Mouse (Mus musculus) liver, embryonic 15.5 days (tissue): ENCODE data around the gene Atp5g1. TPM values are rescaled to one million over a fixed set of nuclear protein-coding genes. Genes with fewer than 3 reads are reported as not detected.
A peak's percentile ranks its signal among the peaks of the same experiment; 100 is the strongest.
"Not testable (repeated sequence)": the region's sequence is repeated elsewhere in the genome, so short reads cannot be mapped to it uniquely, and the experiment has no call there.

ENCODE experiments used
- ATAC-seq: fragments of 200-750 bp; cut with Nextera tagmentation; 2 replicates; pipeline ENCODE4 v1.8.0; 2017; ENCODE audit warnings: moderate number of reproducible peaks, mild to moderate bottlenecking, moderate library complexity; ENCODE audit not compliant: insufficient read depth
- H3K27ac ChIP-seq: fragments of 300-500 bp; sonication (generic); replicated peaks from 2 replicates; pipeline ENCODE4 v1.5.1; 2015; ENCODE audit warnings: mild to moderate bottlenecking, inconsistent platforms
- H3K27me3 ChIP-seq: fragments of 300-500 bp; sonication (generic); 2 replicates; pipeline ENCODE4 v1.6.1; 2015; ENCODE audit warnings: mild to moderate bottlenecking, inconsistent platforms
- H3K36me3 ChIP-seq: fragments of 300-500 bp; sonication (generic); replicated peaks from 2 replicates; pipeline ENCODE4 v1.6.1; 2015; ENCODE audit warnings: moderate library complexity, mild to moderate bottlenecking, inconsistent platforms
- H3K4me1 ChIP-seq: fragments of 300-500 bp; sonication (generic); replicated peaks from 2 replicates; pipeline ENCODE4 v1.6.1; 2015; ENCODE audit warnings: inconsistent platforms
- H3K4me2 ChIP-seq: fragments of 300-500 bp; sonication (generic); 2 replicates; pipeline ENCODE4 v1.6.1; 2015; ENCODE audit warnings: moderate library complexity, mild to moderate bottlenecking, inconsistent platforms
- H3K4me3 ChIP-seq: fragments of 300-500 bp; sonication (generic); replicated peaks from 2 replicates; pipeline ENCODE4 v1.5.1; 2015; ENCODE audit warnings: mild to moderate bottlenecking, inconsistent platforms
- H3K9ac ChIP-seq: fragments of 300-500 bp; sonication (generic); 2 replicates; pipeline ENCODE4 v1.6.1; 2015; ENCODE audit warnings: moderate library complexity, mild to moderate bottlenecking, inconsistent platforms
- H3K9me3 ChIP-seq: fragments of 300-500 bp; sonication (generic); replicated peaks from 2 replicates; pipeline ENCODE4 v1.6.1; 2016; ENCODE audit warnings: inconsistent platforms
- WGBS: fragments of 180-500 bp; shearing (Covaris S2); methylation state at CpG from one replicate; pipeline ENCODE4 v1.1.7; 2015; ENCODE audit warnings: mixed read lengths; ENCODE audit not compliant: insufficient replicate concordance; 5-methylcytosine and 5-hydroxymethylcytosine counted together
- polyA plus RNA-seq: library from polyadenylated mRNA; unstranded; fragments of >200 nt; fragmentation: Nextera tagmentation; extraction: Ambion mirVana; gene quantifications from 2 replicates; pipeline ENCODE4 v1.2.1, GENCODE M21; 2015

Gene Atp5g1
- 466 and 500 TPM in 2 replicates for polyA plus RNA-seq

GRCm38 (mm10) chr11:96075509-96076220 lies at the start of gene Atp5g1:
Gene Atp5g1 (minus strand): TSS chr11:96075670.
- Histone ChIP-seq H3K27ac (peak within 1 kb of the TSS; percentile 80), H3K4me2 (peak within 1 kb of the TSS; percentile 95), H3K4me1 (peaks cover 42% of the 10 kb centered on the region), H3K27me3 (no peaks in the 10 kb centered on the region), H3K4me3 (peak within 1 kb of the TSS; percentile 79), H3K36me3 (peaks cover 25% of the 10 kb centered on the region), H3K9me3 (no peaks in the 10 kb centered on the region), H3K9ac (peak within 1 kb of the TSS; percentile 70)
- WGBS = 0% methylated on average over 37 of the region's 37 CpGs
- ATAC-seq = peak; percentile 91

GRCm38 (mm10) chr11:96124052-96124914 lies 48.8 kb upstream of the Atp5g1 start:
- H3K9ac ChIP-seq = no peak overlapping the region
- no peak for ATAC-seq
- H3K9me3 ChIP-seq = no peaks in the 10 kb centered on the region
- 3% methylated on average over 45 of the region's 45 CpGs for WGBS
- peaks cover 5% of the 10 kb centered on the region; the same call in 1 of the 2 replicates for H3K4me1 ChIP-seq
- no peaks in the 10 kb centered on the region for H3K36me3 ChIP-seq
- peak overlapping the region; percentile 25; the same call in 1 of the 2 replicates for H3K4me3 ChIP-seq
- peaks cover 59% of the 10 kb centered on the region for H3K27me3 ChIP-seq
- peak overlapping the region; percentile 58 for H3K4me2 ChIP-seq
- no peak overlapping the region for H3K27ac ChIP-seq

GRCm38 (mm10) chr11:96122806-96123205 lies 47.3 kb upstream of the Atp5g1 start:
- 44% methylated on average over 3 of the region's 4 CpGs for WGBS
- not testable (repeated sequence) for H3K4me2 ChIP-seq, H3K9me3 ChIP-seq, ATAC-seq, H3K9ac ChIP-seq, H3K4me1 ChIP-seq, H3K36me3 ChIP-seq, H3K27ac ChIP-seq, H3K4me3 ChIP-seq
- peaks cover 59% of the 10 kb centered on the region for H3K27me3 ChIP-seq

GRCm38 (mm10) chr11:96119401-96119800 lies 43.9 kb upstream of the Atp5g1 start:
- Histone ChIP-seq H3K4me2 (no peak overlapping the region), H3K27ac (no peak overlapping the region), H3K4me3 (no peak overlapping the region), H3K4me1 (peaks cover 3% of the 10 kb centered on the region; the same call in 1 of the 2 replicates), H3K27me3 (peaks cover 42% of the 10 kb centered on the region), H3K9me3 (no peaks in the 10 kb centered on the region), H3K9ac (no peak overlapping the region), H3K36me3 (no peaks in the 10 kb centered on the region)
- ATAC-seq = no peak
- WGBS = 49% methylated on average over 3 of the region's 3 CpGs

DNA sequence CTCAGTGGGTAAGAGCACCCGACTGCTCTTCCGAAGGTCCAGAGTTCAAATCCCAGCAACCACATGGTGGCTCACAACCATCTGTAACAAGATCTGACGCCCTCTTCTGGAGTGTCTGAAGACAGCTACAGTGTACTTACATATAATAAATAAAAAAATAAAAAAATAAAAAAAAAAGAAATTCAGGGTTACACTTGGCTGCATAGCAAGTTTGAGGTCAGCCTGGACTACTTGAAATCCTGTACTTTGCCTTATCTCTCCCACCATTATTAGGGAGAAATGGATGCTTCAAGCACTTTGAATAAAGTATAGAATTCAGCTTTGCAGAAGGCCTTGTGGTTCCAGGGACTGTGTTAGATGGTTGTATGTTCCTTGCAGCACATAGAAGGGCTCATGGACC lies 41.5 kb upstream of the Atp5g1 start:
- H3K36me3 ChIP-seq, ATAC-seq, H3K9ac ChIP-seq, H3K9me3 ChIP-seq, H3K4me1 ChIP-seq, H3K4me3 ChIP-seq, H3K27ac ChIP-seq, H3K4me2 ChIP-seq: not testable (repeated sequence)
- WGBS = 51% methylated on average over 3 of the region's 3 CpGs
- H3K27me3 ChIP-seq = peaks cover 29% of the 10 kb centered on the region; the same call in 1 of the 2 replicates

GRCm38 (mm10) chr11:96116116-96116515 lies 40.6 kb upstream of the Atp5g1 start:
- 64% methylated on average over 3 of the region's 3 CpGs for WGBS

DNA sequence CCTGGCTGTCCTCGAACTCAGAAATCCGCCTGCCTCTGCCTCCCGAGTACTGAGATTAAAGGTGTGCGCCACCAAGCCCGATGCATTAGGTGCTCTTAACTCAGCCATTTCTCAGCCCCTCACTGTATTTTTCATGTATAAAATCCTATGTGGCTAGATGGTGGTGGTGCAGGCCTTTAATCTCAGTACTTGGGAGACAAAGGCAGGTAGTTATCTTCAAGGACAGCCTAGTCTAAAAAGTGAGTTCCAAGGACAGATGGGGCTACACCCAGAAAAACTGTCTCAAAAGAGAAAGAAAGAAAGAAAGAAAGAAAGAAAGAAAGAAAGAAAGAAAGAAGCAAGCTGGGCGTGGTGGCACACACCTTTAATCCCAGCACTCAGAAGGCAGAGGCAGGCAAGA lies 39.9 kb upstream of the Atp5g1 start:
- no peak overlapping the region for H3K4me3 ChIP-seq
- no peak overlapping the region for H3K4me2 ChIP-seq
- H3K4me1 ChIP-seq = no peaks in the 10 kb centered on the region
- no peak overlapping the region for H3K27ac ChIP-seq
- WGBS = 65% methylated on average over 6 of the region's 6 CpGs
- no peaks in the 10 kb centered on the region for H3K36me3 ChIP-seq
- no peaks in the 10 kb centered on the region for H3K9me3 ChIP-seq
- ATAC-seq = no peak
- peaks cover 19% of the 10 kb centered on the region for H3K27me3 ChIP-seq
- H3K9ac ChIP-seq = no peak overlapping the region

More at GRCm38 (mm10) chr11:96116116-96116515, 40.6 kb upstream of the Atp5g1 start:
- Histone ChIP-seq H3K4me2 (no peak overlapping the region), H3K27me3 (peaks cover 25% of the 10 kb centered on the region), H3K9me3 (no peaks in the 10 kb centered on the region), H3K27ac (no peak overlapping the region), H3K4me3 (no peak overlapping the region), H3K4me1 (no peaks in the 10 kb centered on the region), H3K36me3 (no peaks in the 10 kb centered on the region), H3K9ac (no peak overlapping the region)
- no peak for ATAC-seq

DNA sequence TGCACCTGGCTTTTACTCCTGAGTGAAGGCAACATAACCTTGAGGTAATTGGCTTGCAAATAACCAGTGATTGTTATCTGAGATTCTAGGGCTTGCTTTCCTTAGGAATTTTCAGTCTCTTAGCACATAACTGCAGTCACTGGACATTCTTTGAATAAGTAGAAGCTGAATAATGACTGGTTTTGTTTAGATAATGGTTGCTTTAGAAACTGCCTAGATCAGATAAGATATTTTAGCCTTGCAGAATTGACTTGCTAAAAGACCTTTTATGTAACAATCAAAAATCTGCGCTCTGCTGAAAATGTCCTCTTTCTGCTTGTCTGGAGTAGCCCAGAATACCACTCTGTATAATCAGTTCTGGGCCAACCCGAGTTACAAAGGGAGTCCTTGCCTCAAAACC lies 38.6 kb upstream of the Atp5g1 start:
- 49% methylated on average over 2 of the region's 2 CpGs for WGBS
- Histone ChIP-seq H3K9me3 (no peaks in the 10 kb centered on the region), H3K4me3 (no peak overlapping the region), H3K36me3 (no peaks in the 10 kb centered on the region), H3K27me3 (peaks cover 16% of the 10 kb centered on the region), H3K4me1 (no peaks in the 10 kb centered on the region), H3K9ac (no peak overlapping the region), H3K4me2 (no peak overlapping the region), H3K27ac (no peak overlapping the region)
- ATAC-seq = no peak

GRCm38 (mm10) chr11:96111751-96112150 lies 36.3 kb upstream of the Atp5g1 start, which contains the start of gene Calcoco2:
Gene Calcoco2 (minus strand): TSS chr11:96111964.
- Histone ChIP-seq H3K36me3 (no peaks in the 10 kb centered on the region), H3K4me3 (no peak within 1 kb of the TSS), H3K27ac (no peak within 1 kb of the TSS), H3K4me2 (no peak within 1 kb of the TSS), H3K9ac (no peak within 1 kb of the TSS), H3K4me1 (no peaks in the 10 kb centered on the region), H3K27me3 (peaks cover 16% of the 10 kb centered on the region), H3K9me3 (no peaks in the 10 kb centered on the region)
- ATAC-seq = no peak
- WGBS = 41% methylated on average over 14 of the region's 14 CpGs

DNA sequence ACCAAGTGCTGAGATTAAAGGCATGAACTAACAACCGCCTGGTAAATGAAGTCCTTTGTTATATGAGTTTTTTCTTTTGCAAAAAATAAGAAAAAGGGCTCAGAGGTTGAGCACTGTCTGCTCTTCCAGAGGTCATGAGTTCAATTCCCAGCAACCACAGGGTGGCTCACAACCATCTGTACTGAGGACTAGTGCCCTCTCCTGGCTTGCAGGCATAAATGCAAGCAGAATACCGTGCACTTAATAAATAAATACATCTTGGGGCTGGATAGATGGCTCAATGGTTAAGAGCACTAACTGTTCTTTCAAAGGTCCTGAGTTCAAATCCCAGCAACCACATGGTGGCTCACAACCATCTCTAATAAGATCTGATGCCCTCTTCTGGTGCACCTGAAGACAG lies 35.5 kb upstream of the Atp5g1 start:
- H3K9ac ChIP-seq, H3K36me3 ChIP-seq, ATAC-seq, H3K4me2 ChIP-seq, H3K4me3 ChIP-seq, H3K4me1 ChIP-seq, H3K9me3 ChIP-seq, H3K27ac ChIP-seq: not testable (repeated sequence)
- H3K27me3 ChIP-seq = peaks cover 16% of the 10 kb centered on the region
- WGBS = 39% methylated on average over 2 of the region's 2 CpGs

- no peak overlapping the region for H3K9ac ChIP-seq
- no peak overlapping the region for H3K4me3 ChIP-seq
- 57% methylated on average over 1 of the region's 1 CpGs for WGBS
- no peaks in the 10 kb centered on the region for H3K36me3 ChIP-seq
- no peak overlapping the region for H3K27ac ChIP-seq
- no peak for ATAC-seq
- H3K4me1 ChIP-seq = no peaks in the 10 kb centered on the region
- no peak overlapping the region for H3K4me2 ChIP-seq
- H3K9me3 ChIP-seq = no peaks in the 10 kb centered on the region
- peaks cover 8% of the 10 kb centered on the region for H3K27me3 ChIP-seq
Observed at GRCm38 (mm10) chr11:96108376-96108775, 32.9 kb upstream of the Atp5g1 start.
